Mouse (Mus musculus): ENCODE data around the gene Hdac9.

Hdac9 gene

DNA sequence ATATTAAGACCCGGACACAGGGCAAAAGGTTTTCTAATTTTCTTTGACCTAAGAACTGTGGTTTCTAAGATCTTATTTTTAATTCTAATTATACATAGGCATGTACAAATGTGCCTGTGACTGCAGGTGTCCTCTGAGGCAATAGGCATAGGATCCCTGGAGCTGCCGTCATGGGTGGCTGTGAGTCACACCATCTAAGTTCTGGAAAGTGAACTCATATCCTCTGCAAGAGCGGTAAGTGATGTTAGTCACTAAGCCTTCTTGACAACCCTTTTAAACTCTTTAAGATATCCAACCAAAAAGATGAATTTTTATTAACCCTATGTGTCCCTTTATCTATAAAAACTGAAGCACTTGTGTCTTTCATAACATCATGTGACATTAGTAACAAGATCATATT is 304.4 kb downstream of the Hdac9 start:
- no peak for DNase-seq (ENCODE audit: extremely low spot score)

- DNase-seq (ENCODE audit: extremely low spot score) = no peak
Observed at GRCm38 (mm10) chr12:34604521-34604920, 312.4 kb downstream of the Hdac9 start.

- DNase-seq (ENCODE audit: extremely low spot score) = no peak
Observed at GRCm38 (mm10) chr12:34594167-34594793, 322.6 kb downstream of the Hdac9 start.

DNA sequence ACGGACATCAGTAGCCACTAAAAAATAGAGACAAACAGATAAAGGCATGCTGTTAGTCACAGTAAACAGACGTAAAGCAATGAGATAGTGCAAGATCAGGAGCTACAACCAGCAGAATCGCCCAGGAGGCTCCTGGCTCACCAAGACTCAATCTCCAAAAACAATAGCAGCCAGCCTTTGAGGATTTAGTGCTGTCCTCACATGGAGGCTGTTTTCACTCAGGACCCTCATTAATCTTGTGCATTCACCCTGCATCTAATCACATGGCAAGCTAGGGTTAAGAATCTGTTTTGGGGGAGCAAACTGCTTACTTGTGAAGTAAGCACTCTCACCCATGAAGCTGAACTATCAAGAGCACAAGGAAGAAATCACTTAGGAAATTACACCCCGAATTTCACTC is 329.7 kb downstream of the Hdac9 start:
- DNase-seq (ENCODE audit: extremely low spot score) = peak; percentile 17

DNA sequence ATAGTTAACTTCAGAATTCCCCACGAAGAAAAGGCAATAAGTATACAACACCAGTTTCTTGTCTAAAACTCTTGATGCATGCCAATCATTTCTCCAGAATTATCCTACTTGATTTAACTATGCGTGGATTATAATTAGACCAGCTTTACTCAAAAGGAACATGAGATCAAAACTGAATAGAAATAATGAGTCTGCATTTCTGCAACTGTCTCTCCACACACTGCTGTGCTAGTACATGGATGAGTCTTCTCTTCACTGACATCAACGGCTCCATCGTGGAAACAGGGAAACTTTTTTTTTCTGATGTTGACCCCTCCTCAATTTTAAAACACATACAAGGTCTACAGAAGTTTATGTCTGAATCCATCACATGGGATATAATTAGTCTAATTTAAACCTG is 334.4 kb downstream of the Hdac9 start:
- DNase-seq (ENCODE audit: extremely low spot score) = no peak

- DNase-seq (ENCODE audit: extremely low spot score) = no peak
Observed at GRCm38 (mm10) chr12:34579220-34579619, 337.7 kb downstream of the Hdac9 start.

DNA sequence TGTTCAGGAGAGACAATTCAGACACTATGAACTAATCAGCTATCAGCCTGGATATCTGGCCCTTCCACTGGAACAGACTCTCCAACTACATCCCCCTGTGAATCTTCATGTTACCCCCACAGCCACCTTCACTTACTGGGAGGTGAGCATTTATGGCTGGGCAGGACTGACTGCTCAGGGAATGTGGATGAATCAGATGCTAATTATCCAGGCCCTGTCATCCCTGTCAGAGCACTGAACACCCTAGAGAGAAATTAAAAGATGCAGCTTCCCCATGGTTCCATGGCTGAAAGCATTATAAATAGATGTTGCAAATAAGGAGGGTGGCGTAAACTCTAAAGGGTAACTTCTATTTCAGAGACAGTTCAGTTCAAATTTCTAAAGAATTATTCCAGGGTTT is 345.8 kb downstream of the Hdac9 start:
- no peak for DNase-seq (ENCODE audit: extremely low spot score)

DNA sequence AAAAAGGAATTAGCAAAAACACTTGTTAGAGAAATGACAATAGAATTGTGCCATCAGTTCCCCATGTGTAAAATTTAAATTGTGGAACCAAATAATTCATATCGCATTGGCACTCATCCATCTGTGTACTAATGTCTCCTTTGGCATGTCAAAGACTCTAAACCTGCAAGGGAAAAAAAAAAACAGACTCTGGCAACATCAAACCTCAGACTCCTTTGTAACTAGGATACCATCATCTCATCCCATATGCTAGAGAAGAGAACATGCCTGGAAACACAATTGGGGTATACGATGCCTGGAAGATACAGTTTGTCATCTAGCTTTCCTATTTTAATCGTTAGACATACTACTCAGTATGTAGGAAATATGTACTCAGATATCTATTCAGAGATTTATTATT is 347.4 kb downstream of the Hdac9 start:
- no peak for DNase-seq (ENCODE audit: extremely low spot score)

- DNase-seq (ENCODE audit: extremely low spot score) = no peak
Observed at GRCm38 (mm10) chr12:34569052-34569451, 347.8 kb downstream of the Hdac9 start.

DNA sequence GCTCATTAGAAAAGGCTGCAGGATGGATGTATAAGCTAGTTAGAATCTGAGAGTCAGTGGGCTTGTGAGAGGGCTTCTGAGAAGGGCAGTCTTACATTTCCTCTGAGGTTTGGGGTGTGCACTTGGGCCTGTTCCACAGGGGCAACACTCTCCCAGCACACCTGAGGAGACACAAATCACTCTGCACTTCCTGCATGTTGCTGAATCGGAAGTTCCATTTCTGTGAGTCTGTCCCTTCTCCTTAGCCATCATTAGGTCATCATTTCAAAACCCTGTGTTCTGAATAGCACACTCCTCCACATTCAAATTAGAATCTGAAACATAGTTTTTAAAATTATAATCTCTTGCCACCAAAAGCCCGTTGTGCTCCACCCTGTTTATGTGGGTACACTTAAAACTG is 354.6 kb downstream of the Hdac9 start:
- DNase-seq (ENCODE audit: extremely low spot score) = no peak

DNA sequence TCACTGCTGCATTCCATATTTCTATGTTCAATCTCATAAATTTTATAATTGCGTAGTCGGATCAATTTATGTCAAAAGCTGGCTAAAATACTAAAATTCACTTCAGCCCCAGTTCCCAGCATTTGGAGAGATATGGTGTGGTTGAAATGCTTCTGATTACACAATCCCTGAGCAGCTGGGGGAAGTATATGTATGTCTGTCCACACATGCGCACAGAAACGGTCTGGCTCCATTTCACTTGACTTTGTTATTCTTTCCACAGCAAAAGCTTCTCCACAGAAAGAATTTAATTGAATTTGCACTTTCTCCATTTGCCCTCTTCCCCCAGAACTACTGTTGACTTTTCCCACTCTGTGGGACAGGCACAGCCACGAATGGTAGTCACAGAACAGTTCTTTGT is 357.9 kb downstream of the Hdac9 start:
- DNase-seq (ENCODE audit: extremely low spot score) = no peak

- DNase-seq (ENCODE audit: extremely low spot score) = no peak
Observed at GRCm38 (mm10) chr12:34554803-34555202, 362.1 kb downstream of the Hdac9 start.

- DNase-seq (ENCODE audit: extremely low spot score) = no peak
Observed at GRCm38 (mm10) chr12:34550268-34550667, 366.6 kb downstream of the Hdac9 start.

- no peak for DNase-seq (ENCODE audit: extremely low spot score)
Observed at GRCm38 (mm10) chr12:34529165-34529545, 387.7 kb downstream of the Hdac9 start.

- peak; percentile 50 for DNase-seq (ENCODE audit: extremely low spot score)
Observed at GRCm38 (mm10) chr12:34528201-34529164, 388.4 kb downstream of the Hdac9 start.

GRCm38 (mm10) chr12:34527761-34528160 is 389.1 kb downstream of the Hdac9 start:
- no peak for DNase-seq (ENCODE audit: extremely low spot score)

DNA sequence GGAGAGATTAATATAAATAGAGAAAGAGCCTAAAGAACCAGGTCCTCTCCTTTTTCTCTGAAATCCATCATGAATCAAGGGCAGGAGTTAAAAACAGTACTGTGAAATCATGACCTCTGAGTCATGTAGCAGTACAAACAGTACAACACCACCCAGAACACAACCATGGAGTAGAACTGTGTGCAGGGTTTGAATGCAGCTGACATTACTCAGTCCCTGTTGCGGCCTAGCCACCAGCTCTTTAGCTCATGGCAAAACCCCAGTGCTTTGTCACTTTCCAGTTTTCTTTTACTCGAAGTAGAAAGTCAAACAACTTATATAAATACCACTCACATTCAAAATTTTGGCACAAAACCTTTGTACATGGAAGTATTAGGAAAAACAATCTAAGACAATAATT is 395.4 kb downstream of the Hdac9 start:
- DNase-seq (ENCODE audit: extremely low spot score) = no peak

DNA sequence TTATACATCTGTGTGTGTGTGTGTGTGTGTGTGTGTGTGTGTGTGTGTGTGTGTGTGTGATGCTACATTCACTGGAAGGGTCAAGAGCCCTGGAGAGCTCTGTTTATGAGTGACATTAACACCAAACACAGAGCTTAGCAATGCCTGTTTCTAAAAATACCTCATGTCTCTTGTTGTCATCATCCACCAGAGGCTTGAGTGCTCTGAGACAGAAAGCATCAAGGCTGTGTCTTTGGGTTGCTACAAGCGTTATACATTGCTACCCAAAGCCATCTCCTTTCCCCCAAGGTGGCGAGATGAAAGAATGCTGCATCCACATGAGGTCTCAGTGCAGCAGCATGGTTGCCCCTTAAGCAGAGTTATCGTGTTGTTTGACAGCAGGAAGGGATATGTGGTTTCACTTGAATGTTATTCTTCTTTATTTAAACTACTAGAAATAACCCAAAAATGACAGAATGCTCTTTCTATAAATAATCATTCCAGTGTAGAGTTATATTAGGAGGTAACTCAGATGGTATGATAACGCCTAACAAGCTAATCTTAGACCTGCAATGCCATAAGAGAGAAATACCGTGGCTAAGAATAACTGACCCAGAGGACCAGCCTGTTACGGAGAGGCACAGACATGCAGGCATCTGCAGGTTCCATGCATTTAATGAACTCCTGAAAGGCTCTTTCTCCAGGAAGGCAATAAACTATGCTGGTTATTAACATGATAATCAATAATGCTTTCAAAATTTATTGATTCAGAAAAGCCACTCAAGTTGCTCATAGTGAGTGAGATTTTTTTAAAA is 399.9 kb downstream of the Hdac9 start:
- DNase-seq (ENCODE audit: extremely low spot score) = no peak

- DNase-seq (ENCODE audit: extremely low spot score) = no peak
Observed at GRCm38 (mm10) chr12:34506345-34506744, 410.6 kb downstream of the Hdac9 start.

DNA sequence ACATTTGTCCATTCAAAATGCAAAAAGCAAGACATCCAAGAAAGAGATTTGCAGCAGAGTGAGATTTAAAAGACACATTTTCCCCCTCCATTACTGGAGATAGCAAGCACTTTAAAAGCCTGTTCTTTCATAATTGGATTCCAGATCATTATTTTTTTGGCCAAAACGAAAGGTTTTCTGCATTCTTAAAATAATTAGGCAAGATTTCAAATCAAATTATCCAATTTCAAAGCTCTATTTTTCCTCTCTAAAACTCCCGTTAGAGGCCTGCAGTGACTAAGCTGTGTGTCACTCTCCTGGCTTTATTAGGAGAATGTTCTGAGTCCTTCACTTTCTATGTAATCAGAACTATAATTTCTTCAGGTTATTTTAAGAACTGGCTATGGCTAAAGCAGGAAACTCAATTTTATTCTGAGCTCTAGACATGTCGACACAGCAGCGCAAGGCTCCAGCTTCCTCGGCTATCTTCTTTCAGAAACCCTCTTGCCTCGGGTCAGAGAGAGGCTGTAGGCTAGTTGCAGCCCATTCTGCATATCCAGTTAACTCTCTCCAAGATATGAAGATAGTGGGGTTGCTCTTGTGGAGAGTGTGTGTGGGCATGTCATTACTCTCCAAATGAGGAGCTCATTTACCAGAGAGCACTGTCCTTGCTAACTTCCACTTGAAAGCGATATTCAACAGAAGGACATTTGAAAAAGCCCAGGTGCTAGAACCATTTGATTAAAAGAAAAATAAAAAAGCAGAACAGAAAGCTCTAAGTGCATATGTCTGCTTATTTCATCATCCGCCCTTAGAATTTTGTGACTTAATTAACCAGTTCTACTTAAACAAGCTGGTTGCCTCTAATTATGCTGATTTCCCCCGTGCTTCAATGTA is 417.9 kb downstream of the Hdac9 start:
- DNase-seq (ENCODE audit: extremely low spot score) = no peak

DNA sequence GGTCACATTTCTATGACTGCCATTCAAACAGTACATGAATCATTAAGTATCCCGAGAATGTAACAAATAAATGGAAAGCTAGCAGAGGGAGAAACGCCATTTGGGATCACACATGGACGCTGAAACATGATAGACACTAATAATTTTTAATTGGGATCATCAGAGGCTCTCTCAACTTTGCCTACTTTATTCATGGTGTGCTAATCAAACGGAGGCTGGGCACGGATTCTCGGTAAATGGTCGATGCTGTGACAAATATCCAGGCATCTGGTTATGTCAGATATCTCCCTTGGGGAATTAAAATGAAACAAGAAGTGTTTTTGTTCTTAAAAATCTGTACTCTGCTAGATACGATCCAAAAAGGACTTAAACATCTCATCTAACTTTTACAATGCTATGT is 418.6 kb downstream of the Hdac9 start:
- DNase-seq (ENCODE audit: extremely low spot score) = no peak
